Mouse (Mus musculus): ENCODE measurements around the gene Srpx2.

DNA sequence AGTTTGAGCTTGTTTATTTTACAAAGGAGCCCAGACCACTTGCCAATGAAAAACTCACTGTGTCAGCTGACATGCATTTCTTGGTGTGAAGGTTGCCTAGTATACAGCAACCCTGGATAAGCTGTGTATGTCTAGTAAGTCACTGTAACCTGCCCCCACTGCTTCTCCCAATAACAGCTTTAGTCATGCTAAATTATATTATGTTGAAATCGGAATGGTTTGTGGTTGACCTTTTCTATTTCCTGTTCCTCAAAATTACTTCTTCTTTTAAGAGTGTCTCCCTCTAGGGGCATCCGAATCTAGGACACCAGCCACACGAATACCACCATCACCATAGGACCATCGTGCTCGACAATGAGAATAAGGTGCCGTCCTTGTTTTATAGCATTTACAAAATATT is 38.5 kb upstream of the Srpx2 start:
- TF ChIP-seq CHD2 (IDR thresholded peaks at IDR 0.05; ENCODE audit: low read depth, low read length) (no peak), MAFK (IDR thresholded peaks at IDR 0.05; ENCODE audit: insufficient read depth, low read depth, low read length) (no peak), ZC3H11A (IDR thresholded peaks at IDR 0.05; ENCODE audit: borderline replicate concordance, low read depth, low read length) (no peak), ZNF384 (IDR thresholded peaks at IDR 0.05; ENCODE audit: low read depth, low read length) (no peak), HCFC1 (IDR thresholded peaks at IDR 0.05; ENCODE audit: borderline replicate concordance, insufficient read depth, low read length) (no peak)
